Mouse (Mus musculus) left cerebral cortex, adult 2 months (tissue): ENCODE data around the gene Vps45. TPM values are rescaled to one million over a fixed set of nuclear protein-coding genes. Genes with fewer than 3 reads are reported as not detected.

ENCODE experiments used
- DNase-seq, 2 experiments: peaks; one replicate each; pipeline ENCODE4 v3.0.0; 2021 to 2022; ENCODE audit warnings: low spot score in 2 of 2, mixed read lengths in 1 of 2; ENCODE audit errors: extremely low spot score in 1 of 2
- H3K27ac ChIP-seq: fragments of 200-600 bp; 2 replicates; pipeline ENCODE4 v1.8.1; 2022
- H3K4me3 ChIP-seq: fragments of 200-600 bp; 2 replicates; pipeline ENCODE4 v1.8.1; 2022
- CTCF ChIP-seq: fragments of 200-600 bp; IDR thresholded peaks from 2 replicates; pipeline ENCODE4 v1.8.1; 2022; ENCODE audit warnings: antibody characterized with exemption, mild to moderate bottlenecking, moderate library complexity
- intact Hi-C: fragments of 180-260 bp; cut with DNase I; formaldehyde crosslinking; loops from one replicate; pipeline ENCODE4 v1.15.1; 2025
- total RNA-seq, 2 experiments: library from RNA; stranded (reverse); gene quantifications; 2 replicates each; pipeline ENCODE4 v1.2.3; 2021

The Vps45 gene
- total RNA-seq, 2 experiments from 2014 or later: 38.3 to 45.9 TPM

DNA sequence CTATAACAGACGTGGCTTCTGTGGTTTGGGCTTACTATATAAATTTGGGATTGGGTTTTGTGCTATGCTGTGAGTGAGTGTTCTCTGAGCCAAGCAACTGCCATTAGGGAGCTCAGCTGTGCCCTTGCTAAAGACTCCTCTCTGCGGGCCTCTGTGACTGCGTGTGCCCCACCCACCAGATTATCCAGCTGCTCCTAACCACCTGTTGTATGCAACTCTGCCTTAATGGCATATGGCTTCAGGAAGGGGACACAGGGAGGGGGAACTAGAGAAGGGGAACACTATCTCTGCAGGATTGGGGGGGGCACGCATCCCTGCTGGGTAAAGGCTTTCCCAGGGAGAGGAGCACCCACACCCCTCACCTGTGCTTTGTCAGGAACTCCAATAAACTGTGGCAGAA, 25.2 kb downstream of the Vps45 start:
- intact Hi-C loops: no loop called here
- Histone ChIP-seq H3K4me3 (no peak overlapping the region), H3K27ac (no peak overlapping the region)
- no peak for TF ChIP-seq CTCF
- no peak for DNase-seq

DNA sequence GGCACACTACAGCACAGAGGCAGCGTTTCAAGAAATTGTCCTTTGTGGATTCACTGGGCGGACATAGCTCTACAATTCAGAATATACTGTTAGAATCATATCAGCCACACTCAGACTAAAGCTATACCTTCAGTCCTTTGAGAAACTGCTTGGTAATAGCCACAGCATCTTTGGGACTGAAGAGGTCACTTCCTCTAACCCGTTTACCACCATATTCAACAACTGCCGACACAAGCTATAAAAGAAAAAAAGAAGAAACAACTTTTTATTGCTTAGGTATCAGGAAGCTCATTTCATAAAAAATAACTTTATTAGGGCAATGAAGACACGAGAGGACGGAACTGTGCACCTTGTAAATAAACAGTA, 25.6 kb downstream of the Vps45 start:
- H3K27ac ChIP-seq: no peak overlapping the region
- no peak for TF ChIP-seq CTCF
- DNase-seq: no peak

DNA sequence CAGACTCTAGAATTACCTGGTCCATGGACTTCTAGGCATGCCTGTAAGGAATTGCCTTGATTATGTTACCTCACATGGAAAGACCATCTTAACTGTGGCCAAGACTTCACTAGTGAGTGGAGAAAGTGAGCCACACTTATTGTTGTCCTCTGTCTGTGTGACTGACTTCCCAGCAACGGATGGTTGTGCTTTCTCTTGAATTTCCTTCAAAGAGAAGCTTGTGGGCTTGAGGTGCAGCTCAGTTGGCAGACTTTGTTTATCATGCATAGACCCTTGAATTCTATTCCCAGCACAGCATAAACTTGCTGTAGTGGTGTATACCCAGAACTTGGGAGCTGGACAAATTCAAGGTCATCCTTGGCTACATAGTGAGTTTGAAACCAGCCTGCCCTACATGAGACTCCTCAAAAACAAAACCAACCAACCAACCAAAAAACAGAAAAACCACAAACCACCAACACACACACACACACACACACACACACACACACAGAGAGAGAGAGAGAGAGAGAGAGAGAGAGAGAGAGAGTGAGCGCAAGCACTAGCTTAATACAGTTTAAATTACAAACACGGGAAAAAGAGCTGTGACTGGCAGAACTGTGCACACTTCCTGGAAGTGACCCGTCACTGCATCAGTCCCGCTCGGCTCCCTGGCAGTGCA, 26.1 kb downstream of the Vps45 start:
- no peak for TF ChIP-seq CTCF
- intact Hi-C loops: no loop called here
- H3K4me3 ChIP-seq: no peak overlapping the region
- no peak overlapping the region for H3K27ac ChIP-seq
- DNase-seq: no peak

More for the DNA sequence above, 25.6 kb downstream of the Vps45 start:
- intact Hi-C loops: no loop called here
- H3K4me3 ChIP-seq: no peak overlapping the region

DNA sequence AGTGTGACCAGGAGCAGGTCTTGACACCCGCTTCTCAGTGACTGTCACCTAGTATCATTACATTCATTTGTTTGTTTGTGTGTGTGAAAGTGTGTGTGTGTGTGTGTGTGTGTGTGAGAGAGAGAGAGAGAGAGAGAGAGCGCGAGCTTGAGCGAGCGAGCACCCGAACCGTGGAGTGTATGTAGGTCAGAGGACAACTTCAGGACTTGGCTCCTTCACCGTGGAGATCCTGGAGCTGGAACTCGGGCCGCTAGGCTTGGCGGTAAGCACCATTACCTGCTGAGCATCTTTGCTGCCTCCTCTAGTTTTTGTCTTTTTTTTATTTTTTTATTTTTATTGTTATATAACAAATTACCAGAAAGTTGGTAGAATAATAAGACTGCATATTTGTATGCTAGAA, 28.5 kb downstream of the Vps45 start:
- no peak for DNase-seq
- intact Hi-C loops: no loop called here
- no peak for TF ChIP-seq CTCF
- H3K4me3 ChIP-seq: no peak overlapping the region
- H3K27ac ChIP-seq: no peak overlapping the region

DNA sequence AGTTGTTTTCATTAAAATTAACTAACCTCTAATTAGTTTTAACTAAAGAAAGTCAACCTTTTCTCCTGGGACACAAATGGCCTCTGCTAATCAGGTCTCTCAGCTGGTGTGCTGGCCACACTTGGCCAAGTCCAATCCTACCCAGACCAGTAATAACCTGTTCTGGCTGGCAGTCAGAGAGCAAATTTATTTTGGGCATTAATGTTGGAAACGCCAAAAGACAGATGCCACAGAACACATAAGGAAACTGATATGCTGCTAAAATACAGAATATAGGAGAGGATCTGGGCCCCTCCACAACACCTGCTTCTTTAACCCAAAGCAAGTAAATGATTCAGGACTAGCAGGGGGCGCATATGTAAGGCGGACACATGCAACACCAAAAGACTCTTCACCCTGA, 28.9 kb downstream of the Vps45 start:
- intact Hi-C loops: no loop called here
- TF ChIP-seq CTCF: no peak
- no peak for DNase-seq
- no peak overlapping the region for H3K4me3 ChIP-seq
- H3K27ac ChIP-seq: no peak overlapping the region

DNA sequence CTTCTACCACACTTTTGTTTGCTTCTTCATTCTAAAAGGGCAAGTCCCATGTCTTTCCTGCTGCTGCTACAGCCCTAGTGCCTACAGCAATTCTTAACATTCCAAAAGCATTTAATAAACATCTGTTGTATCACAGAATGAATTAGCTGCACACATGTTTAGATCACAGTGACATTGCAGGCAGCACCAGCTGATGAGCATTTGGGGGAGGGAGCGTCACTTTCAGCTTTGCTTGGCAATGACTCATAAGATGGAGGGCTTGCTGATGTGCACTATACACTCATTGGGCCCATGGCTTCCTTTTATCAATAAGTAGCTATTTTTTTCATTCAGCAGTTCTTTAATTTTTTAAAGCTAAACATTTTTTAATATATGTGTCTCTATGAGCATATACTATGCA, 30.4 kb downstream of the Vps45 start:
- no peak for TF ChIP-seq CTCF
- Histone ChIP-seq H3K27ac (no peak overlapping the region), H3K4me3 (no peak overlapping the region)
- no peak for DNase-seq
- intact Hi-C loops: no loop called here

DNA sequence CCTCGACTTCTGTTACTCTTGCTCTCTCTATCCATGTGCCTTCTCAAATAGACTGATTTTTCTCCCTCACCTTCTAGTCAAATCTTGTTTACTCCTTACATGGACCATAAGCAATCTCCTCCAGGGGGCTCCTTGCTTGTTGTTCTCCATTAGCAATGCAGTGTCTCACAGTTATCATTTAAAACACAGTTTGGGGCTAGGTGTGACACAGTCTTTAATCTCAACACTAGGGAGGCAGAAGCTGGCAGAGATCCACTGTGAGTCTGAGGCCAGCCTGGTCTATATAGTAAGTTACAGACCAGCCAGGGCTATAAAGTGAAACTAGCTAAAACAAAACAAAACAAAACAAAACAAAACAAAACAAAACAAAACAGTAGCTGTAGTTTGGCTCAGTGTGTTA, 31.1 kb downstream of the Vps45 start:
- intact Hi-C loops: no loop called here
- no peak for DNase-seq
- Histone ChIP-seq H3K4me3 (no peak overlapping the region), H3K27ac (no peak overlapping the region)
- TF ChIP-seq CTCF: no peak

DNA sequence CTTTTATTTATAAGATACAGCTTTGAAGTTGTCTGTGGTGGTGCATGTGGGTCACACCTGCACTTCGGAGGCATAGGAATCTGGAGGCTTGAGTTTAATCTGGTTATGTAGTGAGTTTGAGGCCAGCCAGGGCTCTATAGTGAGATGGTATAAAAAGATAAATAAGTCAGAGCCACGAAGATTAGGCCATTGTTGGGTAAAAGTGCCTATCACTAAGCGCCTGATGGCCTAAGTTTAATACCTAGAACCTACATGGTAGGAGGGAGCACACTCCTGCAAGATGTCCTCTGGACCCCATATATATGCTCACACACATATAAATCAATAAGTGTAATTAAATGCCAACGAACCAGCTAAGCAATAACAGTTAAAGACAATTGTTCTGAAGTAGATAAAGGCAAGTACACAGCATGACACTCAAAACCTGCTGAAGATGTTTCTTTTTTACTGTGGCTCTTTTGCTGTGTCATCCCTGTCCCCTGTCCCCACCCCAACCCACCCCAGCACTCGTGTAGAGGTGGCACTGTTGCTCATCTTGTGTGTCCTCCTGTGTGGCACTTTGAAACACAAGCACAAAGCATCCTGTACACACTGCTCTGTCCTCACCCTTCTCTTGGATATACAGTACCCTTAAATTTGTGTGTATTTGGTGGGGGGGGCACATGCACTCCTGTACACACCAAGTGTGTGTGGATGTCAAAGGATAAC, 36.7 kb downstream of the Vps45 start:
- intact Hi-C loops: no loop called here
- Histone ChIP-seq H3K27ac (no peak overlapping the region), H3K4me3 (no peak overlapping the region)
- DNase-seq: no peak
- TF ChIP-seq CTCF: no peak

DNA sequence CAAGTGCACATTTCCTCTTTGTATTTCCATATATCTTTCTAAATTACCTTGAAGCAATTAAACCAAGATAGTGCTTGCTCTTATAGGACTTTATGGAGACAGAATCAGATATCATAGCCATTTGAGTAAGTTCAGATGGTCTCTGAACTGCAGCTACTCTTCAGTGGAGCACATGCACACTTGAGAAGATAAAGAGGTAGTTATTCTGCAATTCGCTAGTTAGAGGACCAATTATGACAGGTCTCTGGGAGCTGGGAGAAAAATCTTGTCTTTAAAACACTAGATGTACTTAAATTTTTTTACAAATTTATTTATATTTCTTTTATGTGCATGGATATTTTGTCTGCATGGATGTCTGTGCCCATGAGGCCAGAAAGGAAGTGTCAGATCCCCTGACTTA, 37.5 kb downstream of the Vps45 start:
- TF ChIP-seq CTCF: no peak
- no peak overlapping the region for H3K27ac ChIP-seq
- intact Hi-C loops: no loop called here
- H3K4me3 ChIP-seq: no peak overlapping the region
- DNase-seq: no peak

DNA sequence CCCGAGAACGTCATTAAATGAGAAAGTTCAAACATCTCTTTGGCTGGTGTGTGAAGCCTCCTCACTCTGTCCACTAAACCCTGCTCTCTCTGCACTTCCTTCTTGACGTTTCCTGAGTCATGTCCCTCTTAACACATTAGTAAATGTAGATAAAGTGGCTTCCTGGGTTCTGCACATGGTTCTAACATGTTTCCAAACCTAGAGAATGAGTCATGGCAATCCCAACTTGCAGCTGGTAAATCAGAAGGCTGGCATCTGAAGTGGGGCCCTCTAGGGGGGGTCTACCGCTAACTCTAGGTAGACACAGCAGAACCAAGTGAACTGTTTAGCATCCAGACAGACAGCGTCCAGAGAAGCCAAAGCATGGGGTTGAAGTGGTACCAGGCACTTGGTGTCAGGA, 40.8 kb downstream of the Vps45 start:
- intact Hi-C loops: no loop called here

DNA sequence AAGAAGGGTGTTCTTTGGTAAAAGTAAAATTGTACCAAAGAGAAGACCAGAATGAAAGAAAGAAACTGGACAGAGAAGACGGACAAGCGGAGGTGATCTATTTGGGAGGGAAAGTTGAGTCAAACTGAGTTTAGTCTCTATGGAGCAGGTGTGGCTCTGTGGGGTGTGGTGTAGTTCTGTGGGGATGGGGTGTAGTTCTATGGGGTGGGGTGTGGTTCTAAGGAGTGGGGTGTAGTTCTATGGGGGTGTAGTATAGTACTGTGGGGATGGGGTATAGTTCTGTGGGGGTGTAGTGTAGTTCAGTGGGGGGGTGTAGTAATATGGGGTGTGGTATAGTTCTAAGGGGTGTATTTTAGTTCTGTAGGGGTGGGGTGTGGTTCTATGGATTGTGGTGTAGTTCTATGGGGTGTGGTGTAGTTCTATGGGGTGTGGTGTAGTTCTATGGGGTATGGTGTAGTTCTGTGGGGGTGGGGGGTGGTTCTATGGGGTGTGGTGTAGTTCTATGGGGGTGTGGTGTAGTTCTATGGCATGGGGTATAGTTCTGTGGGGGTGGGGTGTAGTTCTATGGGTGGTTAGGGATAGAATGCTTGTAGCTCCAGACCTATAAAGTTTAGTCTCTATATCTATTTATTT, 41.9 kb downstream of the Vps45 start:
- no peak for TF ChIP-seq CTCF
- intact Hi-C loops: no loop called here
- no peak for DNase-seq
- Histone ChIP-seq H3K4me3 (no peak overlapping the region), H3K27ac (no peak overlapping the region)

More for the DNA sequence above, 40.8 kb downstream of the Vps45 start:
- H3K4me3 ChIP-seq: no peak overlapping the region
- no peak for DNase-seq
- no peak for TF ChIP-seq CTCF
- H3K27ac ChIP-seq: no peak overlapping the region

DNA sequence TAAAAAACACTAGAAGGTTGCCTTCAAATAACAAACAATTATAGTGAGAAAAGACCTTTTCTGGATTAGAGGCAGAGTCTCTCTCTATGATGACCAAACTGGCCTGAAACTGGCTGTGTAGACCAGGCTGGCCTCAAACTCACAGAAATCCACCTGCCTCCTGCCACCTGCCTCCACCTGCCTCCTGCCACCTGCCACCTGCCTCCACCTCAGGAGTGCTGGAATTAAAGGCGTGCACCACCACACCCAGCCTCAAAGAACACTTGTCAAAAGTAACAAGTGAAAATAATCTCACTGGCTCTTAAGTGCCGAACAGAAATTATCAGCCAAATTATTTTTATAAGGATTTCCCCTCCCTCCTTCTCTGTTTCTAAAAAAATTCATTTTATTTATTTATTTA, 42.6 kb downstream of the Vps45 start:
- TF ChIP-seq CTCF: no peak
- intact Hi-C loops: no loop called here
- no peak overlapping the region for H3K4me3 ChIP-seq
- DNase-seq: no peak
- no peak overlapping the region for H3K27ac ChIP-seq

DNA sequence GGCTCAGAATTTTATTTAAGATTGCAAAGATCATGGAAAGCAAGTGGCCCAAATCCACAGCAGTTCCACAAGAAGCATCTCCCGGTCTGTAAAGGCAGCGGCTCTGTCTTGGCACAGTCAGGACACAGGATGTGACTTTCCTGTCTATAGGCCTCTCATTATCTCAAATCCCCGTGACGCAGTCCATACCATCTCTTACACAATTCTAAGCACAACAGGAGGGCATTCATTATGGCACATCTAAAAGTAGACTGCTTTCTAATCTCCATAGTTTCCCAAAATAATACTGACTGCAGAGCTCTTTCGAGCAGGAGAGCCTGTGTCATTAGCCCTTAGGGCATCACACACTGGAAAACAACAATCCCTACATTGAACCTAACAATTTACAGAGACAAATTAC, 45.5 kb downstream of the Vps45 start:
- no peak for TF ChIP-seq CTCF
- Histone ChIP-seq H3K27ac (peak overlapping the region; percentile 66), H3K4me3 (no peak overlapping the region)
- no peak for DNase-seq
- intact Hi-C loops: no loop called here
